Mouse (Mus musculus): ENCODE measurements at regions not wholly inside any gene's neighbourhood (a gene's known extent, or its start where the extent isn't known, plus 50 kb on each side); places are given as distances from the start of the nearest gene placed in this dataset.

DNA sequence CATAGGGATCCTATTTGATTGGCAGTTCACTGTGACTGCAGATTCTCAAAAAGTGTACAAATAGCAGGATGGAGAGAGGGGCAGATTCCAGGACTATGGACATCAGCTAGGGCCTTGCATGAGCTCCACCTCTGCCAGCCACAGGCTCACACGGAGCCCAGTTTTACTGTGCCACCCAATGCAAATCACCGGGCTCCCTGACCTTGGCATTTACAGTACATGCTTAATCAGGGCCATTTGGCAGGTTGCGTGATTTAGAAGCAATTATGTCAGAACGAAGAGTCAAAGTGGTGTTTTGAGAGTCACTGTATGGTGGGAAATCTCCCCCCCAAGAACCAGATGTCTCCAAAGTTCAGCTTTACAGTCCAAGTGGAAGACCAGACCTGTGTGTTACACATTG is 456.1 kb downstream of the Bnc2 start:
- peaks cover 3% of the 10 kb centered on the region for H3K4me1 ChIP-seq (ENCODE audit: control insufficient read depth, insufficient read depth, insufficient read length, low read length)
- no peak overlapping the region for H3K27ac ChIP-seq (ENCODE audit: insufficient read depth, low read depth, low read length)
- 80% methylated on average over 4 of the region's 4 CpGs for WGBS

DNA sequence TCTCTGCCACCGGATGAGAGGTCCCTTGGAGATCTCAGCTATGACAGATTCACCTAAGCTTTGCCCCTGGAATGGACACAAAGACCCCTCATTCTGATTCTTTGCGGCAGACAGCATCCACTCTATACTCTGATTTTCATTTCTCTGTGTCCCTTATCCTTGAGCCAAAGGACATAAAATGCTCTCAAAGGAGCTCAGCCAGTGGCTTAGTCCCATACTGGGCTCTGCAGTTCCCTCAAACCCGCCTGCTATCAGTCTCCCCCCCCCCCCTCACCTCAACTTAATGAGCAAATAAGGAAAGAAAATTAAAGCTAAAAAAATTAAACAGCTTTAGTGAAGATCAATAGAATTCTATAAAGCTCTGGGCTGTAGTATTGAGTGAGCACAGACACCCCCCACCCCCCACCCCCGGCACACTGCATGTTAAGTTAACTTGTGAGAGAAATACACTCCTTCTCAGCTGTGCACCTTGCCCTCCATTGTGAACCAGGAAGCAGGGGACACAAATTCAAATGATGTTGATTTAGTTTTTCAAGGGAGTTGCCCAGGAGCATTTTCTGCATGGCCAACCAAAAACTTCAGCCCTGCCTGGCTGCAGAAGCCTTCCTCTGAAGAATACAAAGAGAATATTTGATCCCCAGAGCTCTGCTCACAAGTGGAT is 452.9 kb downstream of the Bnc2 start:
- Histone ChIP-seq H3K4me3 (ENCODE audit: low read depth, low read length) (no peak overlapping the region), H3K27me3 (ENCODE audit: control insufficient read depth, insufficient read depth, low read length) (no peaks in the 10 kb centered on the region), H3K27ac (ENCODE audit: insufficient read depth, low read depth, low read length) (no peak overlapping the region), H3K36me3 (ENCODE audit: control insufficient read depth, insufficient read depth, low read length) (no peaks in the 10 kb centered on the region), H3K4me1 (ENCODE audit: control insufficient read depth, insufficient read depth, insufficient read length, low read length) (peaks cover 3% of the 10 kb centered on the region)
- 58% methylated on average over 4 of the region's 4 CpGs for WGBS
- TF ChIP-seq POLR2A (IDR thresholded peaks at IDR 0.05; ENCODE audit: low read depth, low read length) = no peak
- TF ChIP-seq CTCF (IDR thresholded peaks at IDR 0.05; ENCODE audit: extremely low read depth, insufficient read length, insufficient replicate concordance, low read depth, low read length) = no peak

More for the DNA sequence above, 456.1 kb downstream of the Bnc2 start:
- TF ChIP-seq CTCF (IDR thresholded peaks at IDR 0.05; ENCODE audit: extremely low read depth, insufficient read length, insufficient replicate concordance, low read depth, low read length) = no peak
- Histone ChIP-seq H3K36me3 (ENCODE audit: control insufficient read depth, insufficient read depth, low read length) (no peaks in the 10 kb centered on the region), H3K4me3 (ENCODE audit: low read depth, low read length) (no peak overlapping the region), H3K27me3 (ENCODE audit: control insufficient read depth, insufficient read depth, low read length) (no peaks in the 10 kb centered on the region)

DNA sequence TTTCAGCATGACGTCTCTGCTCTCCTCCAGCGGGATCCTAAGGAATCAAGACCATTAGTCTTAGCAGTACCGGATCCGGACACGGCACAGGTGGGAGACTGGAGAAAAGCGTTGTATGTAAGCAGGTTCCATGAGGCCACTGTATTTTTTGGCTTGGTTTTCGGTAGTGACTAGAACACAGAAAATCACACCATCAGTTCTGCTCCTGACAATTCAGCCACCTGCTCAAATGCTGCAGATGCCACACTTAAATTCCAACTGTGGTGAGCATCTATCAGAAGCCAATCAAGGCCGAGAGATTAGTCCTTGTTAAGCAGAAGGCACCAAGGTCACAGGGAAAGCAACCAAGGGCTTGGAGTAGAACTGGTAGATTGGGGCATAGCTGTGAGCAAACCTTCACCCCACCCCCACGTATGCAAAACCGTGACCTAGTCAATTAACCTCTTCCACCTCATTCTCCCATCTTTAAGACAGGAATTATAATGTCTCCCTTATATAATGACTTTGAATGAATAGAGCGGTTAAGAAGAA is 452.2 kb downstream of the Bnc2 start:
- 88% methylated on average over 11 of the region's 11 CpGs for WGBS
- Histone ChIP-seq H3K4me3 (ENCODE audit: low read depth, low read length) (no peak overlapping the region), H3K36me3 (ENCODE audit: control insufficient read depth, insufficient read depth, low read length) (no peaks in the 10 kb centered on the region), H3K4me1 (ENCODE audit: control insufficient read depth, insufficient read depth, insufficient read length, low read length) (peaks cover 3% of the 10 kb centered on the region), H3K27ac (ENCODE audit: insufficient read depth, low read depth, low read length) (no peak overlapping the region), H3K27me3 (ENCODE audit: control insufficient read depth, insufficient read depth, low read length) (no peaks in the 10 kb centered on the region)
- TF ChIP-seq POLR2A (IDR thresholded peaks at IDR 0.05; ENCODE audit: low read depth, low read length) (no peak), CTCF (IDR thresholded peaks at IDR 0.05; ENCODE audit: extremely low read depth, insufficient read length, insufficient replicate concordance, low read depth, low read length) (no peak)

DNA sequence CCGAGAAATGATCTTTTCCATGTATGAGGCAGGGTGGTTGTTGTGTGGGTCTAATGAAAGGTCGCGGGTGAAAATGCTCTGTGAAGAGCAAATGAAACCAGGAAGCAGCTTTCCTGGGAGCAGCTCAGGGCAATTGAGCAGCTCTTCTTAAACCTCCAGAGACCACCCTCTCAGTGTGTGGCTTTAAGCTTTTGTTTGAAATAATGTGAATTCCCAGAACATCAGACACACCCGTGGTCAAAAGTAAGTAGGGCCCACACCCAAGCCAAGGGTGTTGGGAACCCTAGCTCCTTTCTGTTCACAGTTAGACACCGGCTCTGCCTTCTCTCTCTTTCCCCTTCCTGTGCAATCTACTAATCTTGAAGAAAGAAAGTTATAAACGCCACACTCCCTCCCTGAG is 450.5 kb downstream of the Bnc2 start:
- no peak overlapping the region for H3K27ac ChIP-seq (ENCODE audit: insufficient read depth, low read depth, low read length)
- WGBS = 79% methylated on average over 6 of the region's 6 CpGs
- TF ChIP-seq CTCF (IDR thresholded peaks at IDR 0.05; ENCODE audit: extremely low read depth, insufficient read length, insufficient replicate concordance, low read depth, low read length) (no peak), POLR2A (IDR thresholded peaks at IDR 0.05; ENCODE audit: low read depth, low read length) (no peak)
- H3K4me3 ChIP-seq (ENCODE audit: low read depth, low read length) = no peak overlapping the region
- no peaks in the 10 kb centered on the region for H3K36me3 ChIP-seq (ENCODE audit: control insufficient read depth, insufficient read depth, low read length)
- H3K4me1 ChIP-seq (ENCODE audit: control insufficient read depth, insufficient read depth, insufficient read length, low read length) = peaks cover 3% of the 10 kb centered on the region
- H3K27me3 ChIP-seq (ENCODE audit: control insufficient read depth, insufficient read depth, low read length) = no peaks in the 10 kb centered on the region

Data from small intestine, adult 2 months (tissue).